Mouse (Mus musculus): ENCODE results near the gene Dpyd.

DNA sequence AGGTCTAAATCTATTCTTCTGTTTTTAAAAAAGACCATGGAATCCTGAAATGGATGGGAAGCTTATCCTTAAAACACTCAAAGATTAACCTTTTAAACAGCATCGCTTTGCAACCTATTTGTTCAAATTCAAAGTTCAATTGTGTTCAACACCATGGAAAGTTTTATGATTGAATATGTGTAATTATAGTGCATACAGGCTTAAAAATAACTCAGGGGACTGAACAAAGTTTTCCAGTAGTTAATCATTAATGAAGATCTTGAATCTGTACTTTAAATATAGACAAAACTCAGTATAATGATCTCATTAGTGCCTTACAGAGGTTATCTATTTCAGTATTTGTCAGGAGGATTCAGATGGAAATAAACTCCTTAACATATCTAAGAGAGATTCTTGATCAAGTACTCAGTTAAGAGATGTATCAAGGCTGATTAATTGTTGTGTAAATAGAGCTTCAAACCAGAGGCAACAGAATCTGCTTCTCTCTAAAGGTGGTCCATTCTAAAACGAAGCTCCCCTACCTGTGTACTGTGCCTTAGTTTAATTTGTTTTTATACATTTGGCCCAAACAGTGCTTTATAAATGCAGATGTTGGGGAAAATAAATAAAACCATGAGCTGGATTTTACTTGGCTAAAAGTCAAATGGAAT lies 659.0 kb downstream of the Dpyd start:
- TF ChIP-seq GATA1 (IDR thresholded peaks at IDR 0.05; ENCODE audit: borderline replicate concordance, low read length) = no peak
- no peak for TF ChIP-seq FLI1 (IDR thresholded peaks at IDR 0.05; ENCODE audit: low read length)

Data from megakaryocyte, embryonic 14.5 days (primary cell).